Mouse (Mus musculus) lung, adult 2 months (tissue): Measurements from ENCODE around the gene Adcy2.

ENCODE experiments used
- CTCF ChIP-seq: fragments of 200-500 bp; IDR thresholded peaks from 2 replicates; pipeline ENCODE4 v1.5.1; 2011; ENCODE audit warnings: mild to moderate bottlenecking, low read length, control low read depth; ENCODE audit not compliant: insufficient read depth
- POLR2A ChIP-seq: fragments of 200-500 bp; IDR thresholded peaks from 2 replicates; pipeline ENCODE4 v1.6.1; 2011; ENCODE audit warnings: low read depth, mild to moderate bottlenecking, control low read depth, low read length, borderline replicate concordance; ENCODE audit errors: extremely low read depth

DNA sequence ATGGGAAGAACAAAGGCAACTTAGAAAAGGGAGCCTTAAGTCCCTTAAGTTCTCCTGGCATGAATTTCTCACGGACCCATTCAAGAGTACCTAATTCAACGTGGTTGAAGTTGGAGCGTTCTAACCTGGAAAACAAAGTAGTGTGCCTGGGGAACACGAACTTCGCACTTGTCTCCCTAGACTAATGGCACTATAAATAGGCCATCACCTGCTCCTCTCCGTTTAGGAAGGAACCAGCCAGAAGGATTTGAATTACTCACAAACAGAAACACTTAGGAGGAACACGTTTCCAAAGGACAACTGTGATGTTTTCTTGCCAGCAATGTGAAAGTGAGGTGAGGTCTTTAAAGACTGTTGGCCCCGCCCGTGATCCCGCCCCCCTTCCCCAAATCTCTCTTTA, 2.0 kb downstream of the Adcy2 start:
- TF ChIP-seq CTCF (no peak), POLR2A (no peak)
